Mouse (Mus musculus): ENCODE measurements around the gene Adat2.

GRCm38 (mm10) chr10:13564364-13565079 is 11.8 kb downstream of the Adat2 start:
- TF ChIP-seq POLR2A (IDR thresholded peaks at IDR 0.05; ENCODE audit: borderline replicate concordance, extremely low read depth, insufficient read depth, insufficient read length, poor library complexity, severe bottlenecking) (no peak), CTCF (IDR thresholded peaks at IDR 0.05; ENCODE audit: borderline replicate concordance, extremely low read depth, insufficient read depth, insufficient read length) (peak; percentile 99)
